Comparison of ENCODE assay signal across 8 mouse cellular contexts in the genomic region with DNA sequence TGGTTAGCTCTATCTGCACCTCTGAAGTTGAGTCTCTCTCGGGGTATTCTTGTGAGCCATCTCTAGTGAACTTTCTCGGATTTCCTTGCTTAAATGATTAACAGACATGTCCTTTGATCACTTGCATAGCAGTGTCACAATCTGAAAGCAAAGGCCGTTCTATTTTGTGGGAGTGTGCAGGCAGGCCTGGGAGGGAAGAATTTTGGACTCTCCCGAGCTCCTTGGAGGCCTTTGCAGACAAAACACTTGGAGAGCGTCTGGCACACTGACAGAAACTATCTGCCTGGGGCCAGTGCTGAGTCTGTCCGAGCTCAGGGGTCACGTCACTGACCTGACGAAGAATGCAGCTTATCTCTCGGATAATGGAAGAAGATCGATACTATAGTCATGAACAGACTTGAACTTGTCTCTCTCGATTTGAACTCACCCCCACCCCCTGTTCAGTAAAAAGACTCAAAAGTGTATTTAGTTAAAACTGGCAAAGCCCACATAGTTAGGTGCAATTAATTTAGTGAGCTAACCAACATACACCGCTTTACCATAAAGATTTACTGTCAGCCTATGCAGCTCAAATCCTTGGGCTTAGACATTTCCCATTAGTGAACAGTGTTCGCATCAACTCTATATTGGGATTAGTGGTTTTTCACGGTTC.
DNase-seq lines count a peak whose midpoint lies in the region; ATAC-seq and TF ChIP-seq lines count a peak whose summit lies in the region.

No protein-coding gene starts in this region.

- peak overlapping the region; percentile 35; the same call in 1 of the 2 replicates for H3K27ac ChIP-seq in forebrain, embryonic 13.5 days
- H3K27ac ChIP-seq in hindbrain, embryonic 15.5 days (replicated peaks) = peak overlapping the region; percentile 12; the same call in 1 of the 2 replicates
- peak overlapping the region; percentile 13 for H3K27ac ChIP-seq in liver, postnatal 0 days (ENCODE audit: low read depth)
- H3K27ac ChIP-seq in testis, adult 2 months (ENCODE audit: control insufficient read depth, insufficient read depth, low read depth, low read length) = peak overlapping the region; percentile 39

- no peak for ATAC-seq in forebrain, embryonic 13.5 days
- no peak for ATAC-seq in hindbrain, embryonic 15.5 days (ENCODE audit: low FRiP score, low read depth)
- peak; percentile 76 for ATAC-seq in liver, postnatal 0 days
- no peak for ATAC-seq in frontal cortex, adult (ENCODE audit: low TSS enrichment)

- no peaks in the 10 kb centered on the region for H3K27me3 ChIP-seq in forebrain, embryonic 13.5 days
- no peaks in the 10 kb centered on the region for H3K27me3 ChIP-seq in hindbrain, embryonic 15.5 days
- H3K27me3 ChIP-seq in liver, postnatal 0 days (ENCODE audit: insufficient read depth, low read length) = no peaks in the 10 kb centered on the region
- H3K27me3 ChIP-seq in testis, adult 2 months (ENCODE audit: control insufficient read depth, insufficient read depth, low read length) = no peaks in the 10 kb centered on the region

- TF ChIP-seq POLR2A in testis, adult 2 months (IDR thresholded peaks at IDR 0.05; ENCODE audit: control insufficient read depth, low read depth, low read length) = no peak

- no peak overlapping the region for H3K9ac ChIP-seq in forebrain, embryonic 13.5 days
- no peak overlapping the region for H3K9ac ChIP-seq in hindbrain, embryonic 15.5 days
- no peak overlapping the region for H3K9ac ChIP-seq in liver, postnatal 0 days (replicated peaks)

- peak; percentile 39 to 75 for DNase-seq in adrenal gland, adult (ENCODE audit: inconsistent age in 2 of 2, low spot score in 1 of 2)
- no peak for DNase-seq in adrenal gland, postnatal 4 days (ENCODE audit: low spot score in 2 of 2)
- DNase-seq in liver, postnatal 0 days = peak; percentile 37
- DNase-seq in layer of hippocampus, postnatal 10 days (ENCODE audit: low spot score in 2 of 2) = no peak

- H3K36me3 ChIP-seq in forebrain, embryonic 13.5 days (ENCODE audit: poor library complexity, severe bottlenecking) = no peaks in the 10 kb centered on the region
- no peaks in the 10 kb centered on the region for H3K36me3 ChIP-seq in hindbrain, embryonic 15.5 days
- no peaks in the 10 kb centered on the region for H3K36me3 ChIP-seq in liver, postnatal 0 days (replicated peaks; ENCODE audit: insufficient read depth, low read length)
- no peaks in the 10 kb centered on the region for H3K36me3 ChIP-seq in testis, adult 2 months (ENCODE audit: control insufficient read depth, insufficient read depth, low read length)

- 30% methylated on average over 14 of the region's 14 CpGs for WGBS in forebrain, embryonic 13.5 days
- 34% methylated on average over 14 of the region's 14 CpGs for WGBS in hindbrain, embryonic 15.5 days
- 52% methylated on average over 14 of the region's 14 CpGs for WGBS in liver, postnatal 0 days (ENCODE audit: insufficient replicate concordance)

- no peak overlapping the region for H3K4me2 ChIP-seq in forebrain, embryonic 13.5 days
- H3K4me2 ChIP-seq in hindbrain, embryonic 15.5 days = no peak overlapping the region
- peak overlapping the region; percentile 54 for H3K4me2 ChIP-seq in liver, postnatal 0 days (ENCODE audit: low read depth, low read length)

- H3K4me1 ChIP-seq in forebrain, embryonic 13.5 days = peaks cover 16% of the 10 kb centered on the region
- peaks cover 21% of the 10 kb centered on the region for H3K4me1 ChIP-seq in hindbrain, embryonic 15.5 days (replicated peaks)
- peaks cover 3% of the 10 kb centered on the region; the same call in 1 of the 2 replicates for H3K4me1 ChIP-seq in liver, postnatal 0 days (ENCODE audit: insufficient read depth)
- peaks cover 2% of the 10 kb centered on the region; the same call in 1 of the 2 replicates for H3K4me1 ChIP-seq in testis, adult 2 months (ENCODE audit: control insufficient read depth, insufficient read depth, low read length)

- no peak for TF ChIP-seq CTCF in liver, postnatal 0 days (IDR thresholded peaks at IDR 0.05; ENCODE audit: low read depth)
- no peak for TF ChIP-seq CTCF in testis, adult 2 months (IDR thresholded peaks at IDR 0.05; ENCODE audit: control insufficient read depth, insufficient read depth, insufficient replicate concordance, low read depth, low read length)

- no peaks in the 10 kb centered on the region for H3K9me3 ChIP-seq in forebrain, embryonic 13.5 days (replicated peaks)
- H3K9me3 ChIP-seq in hindbrain, embryonic 15.5 days = no peaks in the 10 kb centered on the region
- H3K9me3 ChIP-seq in liver, postnatal 0 days (ENCODE audit: low read length) = no peaks in the 10 kb centered on the region

- TF ChIP-seq EP300 in liver, postnatal 0 days (IDR thresholded peaks at IDR 0.05; ENCODE audit: low read depth) = no peak

- no peak overlapping the region for H3K4me3 ChIP-seq in forebrain, embryonic 13.5 days
- H3K4me3 ChIP-seq in hindbrain, embryonic 15.5 days = no peak overlapping the region
- no peak overlapping the region for H3K4me3 ChIP-seq in liver, postnatal 0 days (ENCODE audit: low read depth, low read length)
- no peak overlapping the region for H3K4me3 ChIP-seq in testis, adult 2 months (ENCODE audit: control insufficient read depth, low read depth, low read length)

Comparison
In these comparisons a context has a peak if more than half of its experiments do, and no peak if none do; other contexts are left out.
1. DNase-seq: peak in adrenal gland, adult (2 of 2) and liver, postnatal 0 days (single experiment); none in adrenal gland, postnatal 4 days (0 of 2) and layer of hippocampus, postnatal 10 days (0 of 2).
2. Peak in every context shown above with its lines, with median percentiles within 50 percentile points of each other: H3K27ac ChIP-seq.